Mouse (Mus musculus) myocyte (in vitro differentiated cells): ENCODE data around the gene Usp38. TPM values are rescaled to one million over a fixed set of nuclear protein-coding genes. Genes with fewer than 3 reads are reported as not detected.

Source experiments
- H3K27me3 ChIP-seq: one replicate; pipeline ENCODE4 v1.6.1; 2011; ENCODE audit not compliant: control insufficient read depth, insufficient read depth, insufficient read length
- H3K36me3 ChIP-seq: one replicate; pipeline ENCODE4 v1.6.1; 2011; ENCODE audit not compliant: control insufficient read depth, insufficient read depth
- H3K4me2 ChIP-seq: one replicate; pipeline ENCODE4 v1.6.1; 2011; ENCODE audit warnings: low read depth, control low read depth
- H3K4me3 ChIP-seq: one replicate; pipeline ENCODE4 v1.5.1; 2011; ENCODE audit warnings: mild to moderate bottlenecking, control low read depth, moderate library complexity
- H3K79me2 ChIP-seq: one replicate; pipeline ENCODE4 v1.6.1; 2011; ENCODE audit not compliant: control insufficient read depth, insufficient read depth
- H3ac ChIP-seq: one replicate; pipeline ENCODE4 v1.6.1; 2011; ENCODE audit not compliant: control insufficient read depth, insufficient read length
- CEBPB ChIP-seq: IDR thresholded peaks from 2 replicates; pipeline ENCODE4 v1.6.1; 2011; ENCODE audit warnings: mild to moderate bottlenecking, moderate library complexity; ENCODE audit not compliant: poor library complexity, insufficient read depth, severe bottlenecking
- E2F4 ChIP-seq: IDR thresholded peaks from one replicate; pipeline ENCODE4 v1.6.1; 2011; ENCODE audit warnings: mild to moderate bottlenecking, control low read depth, moderate library complexity; ENCODE audit not compliant: insufficient read depth
- MAX ChIP-seq: IDR thresholded peaks from one replicate; pipeline ENCODE4 v1.6.1; 2011; ENCODE audit warnings: low read depth, mild to moderate bottlenecking, control low read depth
- MYOD1 ChIP-seq, 3 experiments: IDR thresholded peaks; one replicate each; pipeline ENCODE4 v1.6.1; 2011; ENCODE audit warnings: control low read depth in 2 of 3, low read depth in 2 of 3, mild to moderate bottlenecking in 2 of 3, moderate library complexity in 1 of 3; ENCODE audit not compliant: insufficient read length in 2 of 3, control insufficient read depth in 1 of 3
- MYOG ChIP-seq, 3 experiments: IDR thresholded peaks; one replicate each; pipeline ENCODE4 v1.6.1; 2011; ENCODE audit warnings: control low read depth in 2 of 3, low read depth in 2 of 3, mild to moderate bottlenecking in 2 of 3; ENCODE audit not compliant: insufficient read length in 2 of 3, control insufficient read depth in 1 of 3, insufficient read depth in 1 of 3
- POLR2A ChIP-seq: IDR thresholded peaks from one replicate; pipeline ENCODE4 v1.6.1; 2011; ENCODE audit warnings: low read depth, mild to moderate bottlenecking, control low read depth, moderate library complexity; ENCODE audit not compliant: insufficient read length
- POLR2AphosphoS2 ChIP-seq: IDR thresholded peaks from one replicate; pipeline ENCODE4 v1.6.1; 2011; ENCODE audit warnings: low read depth, control low read depth; ENCODE audit not compliant: insufficient read length
- REST ChIP-seq: IDR thresholded peaks from one replicate; pipeline ENCODE4 v1.6.1; 2011; ENCODE audit warnings: mild to moderate bottlenecking, control low read depth, moderate library complexity; ENCODE audit not compliant: insufficient read depth, insufficient read length
- SRF ChIP-seq: IDR thresholded peaks from one replicate; pipeline ENCODE4 v1.6.1; 2011; ENCODE audit warnings: low read depth; ENCODE audit not compliant: control insufficient read depth, insufficient read length
- TCF12 ChIP-seq: IDR thresholded peaks from one replicate; pipeline ENCODE4 v1.6.1; 2011; ENCODE audit warnings: mild to moderate bottlenecking, control low read depth; ENCODE audit not compliant: poor library complexity, insufficient read depth, severe bottlenecking
- TCF3 ChIP-seq: IDR thresholded peaks from one replicate; pipeline ENCODE4 v1.6.1; 2011; ENCODE audit warnings: low read depth, control low read depth; ENCODE audit not compliant: insufficient read length
- USF1 ChIP-seq: IDR thresholded peaks from one replicate; pipeline ENCODE4 v1.6.1; 2011; ENCODE audit warnings: low read depth, mild to moderate bottlenecking, control low read depth, moderate library complexity
- polyA plus RNA-seq: library from polyadenylated mRNA; unstranded; fragments of >200 nt; fragmentation: generic; extraction: Trizol; gene quantifications from one replicate; pipeline ENCODE4 v1.2.1, GENCODE M21; 2012; ENCODE audit warnings: missing spikeins

The Usp38 gene
- polyA plus RNA-seq, 1 experiment: 6.1 TPM

GRCm38 (mm10) chr8:80991937-80992336 is 22.8 kb downstream of the Usp38 start:
- TF ChIP-seq TCF3: no peak
- TF ChIP-seq MAX: no peak
- no peak for TF ChIP-seq POLR2A
- TF ChIP-seq REST: no peak
- TF ChIP-seq SRF: no peak
- no peak for TF ChIP-seq USF1
- TF ChIP-seq MYOG (IDR thresholded peaks at IDR 0.05; ENCODE audit: control insufficient read depth in 1 of 3, insufficient read depth in 1 of 3, insufficient read length in 2 of 3, low read depth in 2 of 3): no peak
- no peak for TF ChIP-seq POLR2AphosphoS2
- TF ChIP-seq MYOD1 (IDR thresholded peaks at IDR 0.05; ENCODE audit: control insufficient read depth in 1 of 3, insufficient read length in 2 of 3, low read depth in 2 of 3): no peak
- TF ChIP-seq E2F4: no peak
- no peak for TF ChIP-seq TCF12
- no peak for TF ChIP-seq CEBPB
- Histone ChIP-seq H3K27me3 (no peaks in the 10 kb centered on the region), H3K4me2 (no peak overlapping the region), H3K79me2 (no peaks in the 10 kb centered on the region), H3K4me3 (no peak overlapping the region), H3ac (no peak overlapping the region), H3K36me3 (peaks cover 48% of the 10 kb centered on the region)

DNA sequence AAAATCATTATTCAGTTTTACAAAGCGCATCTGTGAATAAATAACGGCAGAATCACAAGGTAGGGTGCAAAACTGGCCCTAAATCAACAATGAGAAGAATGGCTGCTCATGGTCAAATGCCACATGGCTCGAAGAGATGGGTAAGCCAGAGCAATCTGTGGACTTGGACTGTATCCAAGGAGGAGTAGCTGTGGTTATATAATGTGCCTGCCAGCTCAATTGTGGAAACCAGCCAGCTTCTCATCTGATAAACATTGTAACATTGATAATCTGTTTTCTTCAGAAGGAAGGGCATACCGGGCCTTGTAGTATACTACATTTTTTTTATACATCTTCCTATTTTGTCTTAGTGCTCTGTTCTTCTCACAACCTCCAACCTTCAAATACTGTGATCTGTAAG is 31.9 kb downstream of the Usp38 start:
- Histone ChIP-seq H3K79me2 (no peaks in the 10 kb centered on the region), H3K36me3 (peaks cover 29% of the 10 kb centered on the region), H3K4me2 (no peak overlapping the region), H3K4me3 (no peak overlapping the region), H3K27me3 (no peaks in the 10 kb centered on the region), H3ac (no peak overlapping the region)
- TF ChIP-seq USF1: no peak
- TF ChIP-seq TCF3: no peak
- TF ChIP-seq E2F4: no peak
- no peak for TF ChIP-seq POLR2AphosphoS2
- no peak for TF ChIP-seq MAX
- no peak for TF ChIP-seq REST
- TF ChIP-seq MYOD1 (IDR thresholded peaks at IDR 0.05; ENCODE audit: control insufficient read depth in 1 of 3, insufficient read length in 2 of 3, low read depth in 2 of 3): no peak
- no peak for TF ChIP-seq CEBPB
- no peak for TF ChIP-seq SRF
- TF ChIP-seq MYOG (IDR thresholded peaks at IDR 0.05; ENCODE audit: control insufficient read depth in 1 of 3, insufficient read depth in 1 of 3, insufficient read length in 2 of 3, low read depth in 2 of 3): no peak
- TF ChIP-seq TCF12: no peak
- no peak for TF ChIP-seq POLR2A

DNA sequence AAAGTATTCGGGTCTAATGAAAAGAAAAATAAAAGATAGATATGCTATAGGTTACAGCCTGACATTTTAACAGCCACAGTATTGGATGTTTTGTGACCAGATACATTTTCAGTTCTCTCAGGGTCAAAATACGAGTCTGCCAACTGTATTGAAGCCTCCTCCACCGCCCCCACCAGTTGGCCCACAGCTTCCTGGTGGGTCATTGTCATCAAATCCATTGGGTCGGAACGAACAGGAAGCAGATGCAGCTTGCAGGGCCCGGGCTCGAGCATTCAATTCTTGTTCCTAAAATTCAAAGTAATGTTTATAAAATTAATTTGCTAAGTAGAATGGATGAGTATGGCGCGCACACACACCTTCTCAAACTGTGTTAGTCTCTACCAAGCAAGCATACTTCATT is 33.0 kb downstream of the Usp38 start:
- Histone ChIP-seq H3ac (no peak overlapping the region), H3K36me3 (peaks cover 29% of the 10 kb centered on the region), H3K4me3 (no peak overlapping the region), H3K79me2 (no peaks in the 10 kb centered on the region), H3K4me2 (no peak overlapping the region), H3K27me3 (no peaks in the 10 kb centered on the region)
- no peak for TF ChIP-seq MYOG (IDR thresholded peaks at IDR 0.05; ENCODE audit: control insufficient read depth in 1 of 3, insufficient read depth in 1 of 3, insufficient read length in 2 of 3, low read depth in 2 of 3)
- TF ChIP-seq POLR2AphosphoS2: no peak
- no peak for TF ChIP-seq REST
- no peak for TF ChIP-seq TCF3
- TF ChIP-seq POLR2A: no peak
- no peak for TF ChIP-seq SRF
- no peak for TF ChIP-seq MAX
- TF ChIP-seq TCF12: no peak
- no peak for TF ChIP-seq USF1
- TF ChIP-seq MYOD1 (IDR thresholded peaks at IDR 0.05; ENCODE audit: control insufficient read depth in 1 of 3, insufficient read length in 2 of 3, low read depth in 2 of 3): no peak
- no peak for TF ChIP-seq CEBPB
- TF ChIP-seq E2F4: no peak

DNA sequence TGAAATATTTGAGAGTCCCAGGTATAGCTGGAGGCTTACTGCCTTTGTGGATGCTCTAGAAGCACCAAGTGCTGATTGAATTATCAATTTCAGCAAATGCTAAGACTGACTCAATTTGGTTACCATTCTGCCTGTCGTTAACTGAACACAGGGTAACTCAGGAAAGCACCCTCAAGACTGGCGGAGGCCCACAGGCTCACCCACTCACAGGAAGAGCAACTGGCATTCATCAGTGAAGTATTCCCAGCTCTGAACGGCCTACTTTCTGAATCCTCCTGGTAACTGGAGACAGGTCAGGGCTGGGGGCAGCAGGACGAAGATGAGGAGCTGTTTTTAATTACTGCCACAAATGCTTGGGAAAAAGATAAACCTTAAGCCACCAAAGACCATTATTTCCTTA is 34.7 kb downstream of the Usp38 start:
- Histone ChIP-seq H3K36me3 (peaks cover 24% of the 10 kb centered on the region), H3K27me3 (no peaks in the 10 kb centered on the region), H3K79me2 (no peaks in the 10 kb centered on the region), H3K4me2 (no peak overlapping the region), H3ac (no peak overlapping the region), H3K4me3 (no peak overlapping the region)
- TF ChIP-seq MAX: no peak
- no peak for TF ChIP-seq POLR2A
- no peak for TF ChIP-seq TCF12
- TF ChIP-seq REST: no peak
- no peak for TF ChIP-seq CEBPB
- TF ChIP-seq E2F4: no peak
- TF ChIP-seq POLR2AphosphoS2: no peak
- TF ChIP-seq TCF3: no peak
- TF ChIP-seq SRF: no peak
- TF ChIP-seq USF1: no peak
- no peak for TF ChIP-seq MYOG (IDR thresholded peaks at IDR 0.05; ENCODE audit: control insufficient read depth in 1 of 3, insufficient read depth in 1 of 3, insufficient read length in 2 of 3, low read depth in 2 of 3)

DNA sequence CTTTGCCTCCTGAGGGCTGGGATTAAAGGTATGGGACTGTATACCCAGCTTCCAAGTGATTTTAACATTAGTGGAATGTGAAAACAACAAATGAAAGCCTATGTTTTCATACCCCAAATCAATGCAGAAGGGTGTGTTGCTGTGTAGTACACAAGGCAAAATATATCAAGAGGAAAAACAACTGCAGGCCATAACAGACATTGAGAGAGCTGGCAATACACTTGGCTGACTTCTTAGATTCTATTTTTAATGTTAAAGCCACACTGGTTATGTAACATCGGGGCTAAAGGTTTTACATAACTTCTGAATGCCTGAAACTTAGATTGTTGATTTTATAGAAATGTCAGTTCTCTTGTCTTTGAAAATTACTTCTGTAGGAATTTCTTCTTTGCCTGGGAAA is 37.5 kb downstream of the Usp38 start:
- TF ChIP-seq TCF12 (no peak), USF1 (no peak), REST (no peak), CEBPB (no peak), TCF3 (no peak), POLR2AphosphoS2 (no peak), POLR2A (no peak), E2F4 (no peak), SRF (no peak)
- no peak overlapping the region for H3K4me2 ChIP-seq
- H3K4me3 ChIP-seq: no peak overlapping the region
- H3K27me3 ChIP-seq: no peaks in the 10 kb centered on the region
- H3K36me3 ChIP-seq: peaks cover 5% of the 10 kb centered on the region
- H3K79me2 ChIP-seq: no peaks in the 10 kb centered on the region
- no peak overlapping the region for H3ac ChIP-seq
